Mouse (Mus musculus) MEL (cell line): ENCODE data around the gene Rbm47. TPM values are rescaled to one million over a fixed set of nuclear protein-coding genes. Genes with fewer than 3 reads are reported as not detected.

Experiments
- DNase-seq: peaks from one replicate; pipeline ENCODE4 v3.0.0; 2011; ENCODE audit warnings: low read depth, low spot score
- H3K27ac ChIP-seq: 2 replicates; pipeline ENCODE4 v1.5.1; 2012; ENCODE audit warnings: low read depth, mild to moderate bottlenecking, control low read depth, low read length, moderate library complexity; ENCODE audit not compliant: control insufficient read depth
- H3K27me3 ChIP-seq, 2 experiments: fragments of 150-350 bp in 1 of 2; sonication (generic) in 1 of 2; 2 replicates each; pipeline ENCODE4 v1.6.1; 2012; ENCODE audit warnings: low read length in 2 of 2, mild to moderate bottlenecking in 2 of 2, improper control_type of control experiment in 1 of 2, moderate library complexity in 1 of 2; ENCODE audit not compliant: insufficient read depth in 2 of 2, control insufficient read depth in 1 of 2
- H3K36me3 ChIP-seq, 2 experiments: 2 replicates each; pipeline ENCODE4 v1.6.1; 2012 to 2014; ENCODE audit warnings: low read length in 2 of 2, improper control_type of control experiment in 1 of 2, inconsistent platforms in 1 of 2, mild to moderate bottlenecking in 1 of 2; ENCODE audit not compliant: insufficient read depth in 2 of 2, control insufficient read depth in 1 of 2
- H3K4me1 ChIP-seq, 2 experiments: fragments of 150-350 bp in 1 of 2; sonication (generic) in 1 of 2; 2 replicates each; pipeline ENCODE4 v1.6.1; 2012; ENCODE audit warnings: low read length in 2 of 2, improper control_type of control experiment in 1 of 2, mild to moderate bottlenecking in 1 of 2; ENCODE audit not compliant: insufficient read depth in 2 of 2, control insufficient read depth in 1 of 2
- H3K4me3 ChIP-seq, 2 experiments: fragments of 150-350 bp in 1 of 2; sonication (generic) in 1 of 2; 2 replicates each; pipeline ENCODE4 v1.5.1; 2012; ENCODE audit warnings: low read depth in 2 of 2, low read length in 2 of 2, mild to moderate bottlenecking in 2 of 2, moderate library complexity in 2 of 2, control low read depth in 1 of 2, improper control_type of control experiment in 1 of 2; ENCODE audit not compliant: control insufficient read depth in 1 of 2, insufficient read depth in 1 of 2
- H3K79me2 ChIP-seq: 2 replicates; pipeline ENCODE4 v1.6.1; 2012; ENCODE audit warnings: mild to moderate bottlenecking, low read length, moderate library complexity; ENCODE audit not compliant: control insufficient read depth, poor library complexity, insufficient read depth
- H3K9ac ChIP-seq: 2 replicates; pipeline ENCODE4 v1.6.1; 2012; ENCODE audit warnings: low read depth, mild to moderate bottlenecking, control low read depth, low read length, moderate library complexity; ENCODE audit not compliant: control insufficient read depth, poor library complexity, severe bottlenecking
- H3K9me3 ChIP-seq: fragments of 150-350 bp; sonication (generic); replicated peaks from 2 replicates; pipeline ENCODE4 v1.6.1; 2012; ENCODE audit warnings: mild to moderate bottlenecking, low read length, improper control_type of control experiment, moderate library complexity; ENCODE audit not compliant: insufficient read depth
- CHD2 ChIP-seq: IDR thresholded peaks from 2 replicates; pipeline ENCODE4 v1.6.1; 2011; ENCODE audit warnings: low read length, improper control_type of control experiment
- ELF1 ChIP-seq: IDR thresholded peaks from 2 replicates; pipeline ENCODE4 v1.6.1; 2014; ENCODE audit warnings: low read depth, mild to moderate bottlenecking, inconsistent platforms, low read length, improper control_type of control experiment, moderate library complexity
- ETS1 ChIP-seq: IDR thresholded peaks from 2 replicates; pipeline ENCODE4 v1.6.1; 2012; ENCODE audit warnings: low read depth, mild to moderate bottlenecking, inconsistent platforms, low read length, improper control_type of control experiment, moderate library complexity
- GABPA ChIP-seq: IDR thresholded peaks from 2 replicates; pipeline ENCODE4 v1.6.1; 2012; ENCODE audit warnings: low read depth, mild to moderate bottlenecking, inconsistent platforms, low read length, improper control_type of control experiment, moderate library complexity
- GATA1 ChIP-seq: IDR thresholded peaks from 2 replicates; pipeline ENCODE4 v1.6.1; 2011; ENCODE audit warnings: low read depth, low read length, improper control_type of control experiment
- HCFC1 ChIP-seq: IDR thresholded peaks from 2 replicates; pipeline ENCODE4 v1.6.1; 2012; ENCODE audit warnings: low read depth, mild to moderate bottlenecking, inconsistent platforms, low read length, improper control_type of control experiment, moderate library complexity
- JUND ChIP-seq: IDR thresholded peaks from 2 replicates; pipeline ENCODE4 v1.6.1; 2011; ENCODE audit warnings: low read depth, mild to moderate bottlenecking, improper control_type of control experiment, low read length
- MAZ ChIP-seq: IDR thresholded peaks from 2 replicates; pipeline ENCODE4 v1.6.1; 2012; ENCODE audit warnings: low read depth, mild to moderate bottlenecking, inconsistent platforms, low read length, improper control_type of control experiment
- MXI1 ChIP-seq: IDR thresholded peaks from 2 replicates; pipeline ENCODE4 v1.6.1; 2011; ENCODE audit warnings: mild to moderate bottlenecking, low read depth, low read length, improper control_type of control experiment
- MYB ChIP-seq: IDR thresholded peaks from 2 replicates; pipeline ENCODE4 v1.6.1; 2011; ENCODE audit warnings: mild to moderate bottlenecking, low read depth, low read length, improper control_type of control experiment
- MYC ChIP-seq: IDR thresholded peaks from 2 replicates; pipeline ENCODE4 v1.6.1; 2011; ENCODE audit warnings: low read depth, mild to moderate bottlenecking, low read length, improper control_type of control experiment, moderate library complexity
- NELFE ChIP-seq: IDR thresholded peaks from 2 replicates; pipeline ENCODE4 v1.6.1; 2011; ENCODE audit warnings: low read depth, low read length, improper control_type of control experiment
- POLR2A ChIP-seq, 2 experiments: IDR thresholded peaks; 2 replicates each; pipeline ENCODE4 v1.6.1; 2011 to 2012; ENCODE audit warnings: low read length in 2 of 2, mild to moderate bottlenecking in 2 of 2, control low read depth in 1 of 2, improper control_type of control experiment in 1 of 2, low read depth in 1 of 2, moderate library complexity in 1 of 2; ENCODE audit not compliant: control insufficient read depth in 1 of 2, insufficient read depth in 1 of 2, poor library complexity in 1 of 2
- POLR2AphosphoS2 ChIP-seq: IDR thresholded peaks from 2 replicates; pipeline ENCODE4 v1.6.1; 2011; ENCODE audit warnings: low read length, improper control_type of control experiment
- SIN3A ChIP-seq: IDR thresholded peaks from 2 replicates; pipeline ENCODE4 v1.6.1; 2012; ENCODE audit warnings: low read length, improper control_type of control experiment, inconsistent platforms
- TBP ChIP-seq: IDR thresholded peaks from 2 replicates; pipeline ENCODE4 v1.8.0; 2011; ENCODE audit warnings: low read depth, low read length, improper control_type of control experiment
- UBTF ChIP-seq: IDR thresholded peaks from 2 replicates; pipeline ENCODE4 v1.6.1; 2012; ENCODE audit warnings: low read depth, mild to moderate bottlenecking, inconsistent platforms, low read length, improper control_type of control experiment, moderate library complexity, borderline replicate concordance; ENCODE audit not compliant: insufficient read depth
- USF1 ChIP-seq: IDR thresholded peaks from 2 replicates; pipeline ENCODE4 v1.6.1; 2014; ENCODE audit warnings: low read depth, mild to moderate bottlenecking, inconsistent platforms, low read length, improper control_type of control experiment, moderate library complexity
- ZMIZ1 ChIP-seq: IDR thresholded peaks from 2 replicates; pipeline ENCODE4 v1.6.1; 2012; ENCODE audit warnings: low read depth, mild to moderate bottlenecking, inconsistent platforms, low read length, improper control_type of control experiment, moderate library complexity
- ZNF384 ChIP-seq: IDR thresholded peaks from 2 replicates; pipeline ENCODE4 v1.6.1; 2012; ENCODE audit warnings: low read depth, mild to moderate bottlenecking, inconsistent platforms, low read length, improper control_type of control experiment
- polyA plus RNA-seq, 2 experiments: library from polyadenylated mRNA; stranded (reverse) in 1 of 2; unstranded in 1 of 2; fragments of >175 nt in 1 of 2; fragments of >200 nt in 1 of 2; gene quantifications; 2 replicates each; pipeline versions ENCODE4 v1.2.1 to v1.2.4; 2012; ENCODE audit warnings: low replicate concordance in 2 of 2, low read depth in 1 of 2; ENCODE audit not compliant: insufficient read length in 2 of 2, insufficient read depth in 1 of 2, missing spikeins in 1 of 2
- total RNA-seq: library from RNA; depleted of rRNA; stranded (reverse); fragments of 300-350 nt; gene quantifications from 2 replicates; pipeline ENCODE4 v1.2.3, GENCODE M21; 2012

Gene Rbm47
- total and polyA plus RNA-seq, 3 experiments: not detected

- no peaks in the 10 kb centered on the region for H3K36me3 ChIP-seq
- no peak overlapping the region for H3K9ac ChIP-seq
- H3K27ac ChIP-seq: no peak overlapping the region
- no peak overlapping the region for H3K4me3 ChIP-seq
- no peaks in the 10 kb centered on the region for H3K4me1 ChIP-seq
- no peak for DNase-seq
- no peaks in the 10 kb centered on the region for H3K9me3 ChIP-seq
- no peaks in the 10 kb centered on the region for H3K79me2 ChIP-seq
- TF ChIP-seq POLR2AphosphoS2 (no peak), MAZ (no peak)
- H3K27me3 ChIP-seq: no peaks in the 10 kb centered on the region
Measured at GRCm38 (mm10) chr5:66137250-66137649, 35.7 kb downstream of the Rbm47 start.

DNA sequence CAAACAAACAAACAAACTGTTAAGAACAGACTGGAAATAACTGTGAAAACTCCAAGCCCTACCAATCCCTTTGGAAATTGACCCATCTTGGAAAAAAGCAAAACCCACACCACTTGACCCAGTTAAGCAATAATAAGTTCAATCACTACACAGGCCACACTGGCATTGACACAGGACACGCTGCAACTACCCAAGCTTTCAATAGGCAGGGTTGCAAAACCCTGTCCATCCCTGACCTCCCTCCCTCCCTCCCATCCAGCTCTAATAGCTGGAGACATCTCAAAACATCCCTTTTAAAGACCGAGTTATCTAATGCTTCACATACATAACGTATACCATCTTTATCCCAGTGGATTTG lies 37.1 kb downstream of the Rbm47 start:
- no peaks in the 10 kb centered on the region for H3K27me3 ChIP-seq
- DNase-seq: no peak
- no peak overlapping the region for H3K4me3 ChIP-seq
- no peaks in the 10 kb centered on the region for H3K9me3 ChIP-seq
- TF ChIP-seq UBTF (no peak), POLR2A (IDR thresholded peaks at IDR 0.05; ENCODE audit: control insufficient read depth in 1 of 2, insufficient read depth in 1 of 2, low read depth in 1 of 2, low read length in 2 of 2, poor library complexity in 1 of 2) (no peak), CHD2 (no peak), GATA1 (no peak), MYB (no peak), ETS1 (no peak), SIN3A (no peak), TBP (no peak), ELF1 (no peak), JUND (no peak), HCFC1 (no peak)
- H3K4me1 ChIP-seq: no peaks in the 10 kb centered on the region
- no peak overlapping the region for H3K27ac ChIP-seq
- H3K79me2 ChIP-seq: no peaks in the 10 kb centered on the region
- no peaks in the 10 kb centered on the region for H3K36me3 ChIP-seq
- no peak overlapping the region for H3K9ac ChIP-seq

- peak; percentile 33 for DNase-seq
- Histone ChIP-seq H3K9me3 (no peaks in the 10 kb centered on the region), H3K79me2 (no peaks in the 10 kb centered on the region), H3K27ac (no peak overlapping the region), H3K4me3 (no peak overlapping the region), H3K9ac (no peak overlapping the region), H3K36me3 (no peaks in the 10 kb centered on the region)
- TF ChIP-seq MXI1 (no peak), ZMIZ1 (no peak), NELFE (no peak), USF1 (no peak), GABPA (no peak), MYC (no peak), ZNF384 (no peak)
- TF ChIP-seq, all 39 proteins: peak for 0
- H3K4me1 ChIP-seq: no peaks in the 10 kb centered on the region
- no peaks in the 10 kb centered on the region for H3K27me3 ChIP-seq
Measured at GRCm38 (mm10) chr5:66135161-66135852, 37.6 kb downstream of the Rbm47 start.
